Mouse (Mus musculus) stomach, embryonic 14.5 days (tissue): Measurements from ENCODE around the gene Dars. TPM values are rescaled to one million over a fixed set of nuclear protein-coding genes. Genes with fewer than 3 reads are reported as not detected.

Source experiments
- ATAC-seq: fragments of 200-750 bp; cut with Nextera tagmentation; 2 replicates; pipeline ENCODE4 v1.8.0; 2017; ENCODE audit warnings: low read depth, moderate TSS enrichment; ENCODE audit not compliant: insufficient number of reproducible peaks, insufficient read depth, low FRiP score
- H3K27ac ChIP-seq: fragments of 300-500 bp; sonication (generic); 2 replicates; pipeline ENCODE4 v1.5.1; 2014; ENCODE audit warnings: mild to moderate bottlenecking, low read length, moderate library complexity, mixed read lengths
- H3K27me3 ChIP-seq: fragments of 300-500 bp; sonication (generic); 2 replicates; pipeline ENCODE4 v1.6.1; 2014; ENCODE audit warnings: low read length, control low read depth, mixed read lengths; ENCODE audit not compliant: control insufficient read depth, insufficient read depth
- H3K36me3 ChIP-seq: fragments of 300-500 bp; sonication (generic); 2 replicates; pipeline ENCODE4 v1.6.1; 2014; ENCODE audit warnings: mild to moderate bottlenecking, control low read depth, low read length, moderate library complexity, mixed read lengths; ENCODE audit not compliant: control insufficient read depth, insufficient read depth
- H3K4me1 ChIP-seq: fragments of 300-500 bp; sonication (generic); 2 replicates; pipeline ENCODE4 v1.6.1; 2014; ENCODE audit warnings: low read length, control low read depth, mixed read lengths; ENCODE audit not compliant: control insufficient read depth, insufficient read depth
- H3K4me2 ChIP-seq: fragments of 300-500 bp; sonication (generic); replicated peaks from 2 replicates; pipeline ENCODE4 v1.6.1; 2014; ENCODE audit warnings: low read depth, low read length, control low read depth
- H3K4me3 ChIP-seq: fragments of 300-500 bp; sonication (generic); 2 replicates; pipeline ENCODE4 v1.5.1; 2014; ENCODE audit warnings: low read depth, low read length, control low read depth
- H3K9ac ChIP-seq: fragments of 300-500 bp; sonication (generic); replicated peaks from 2 replicates; pipeline ENCODE4 v1.6.1; 2014; ENCODE audit warnings: low read depth, mild to moderate bottlenecking, control low read depth, low read length, moderate library complexity, mixed read lengths
- H3K9me3 ChIP-seq: fragments of 300-500 bp; sonication (generic); 2 replicates; pipeline ENCODE4 v1.6.1; 2016; ENCODE audit warnings: low read depth, low read length, control low read depth; ENCODE audit not compliant: control insufficient read depth
- WGBS: fragments of 180-500 bp; shearing (Covaris S2); extraction: QIAGEN DNeasy Blood & Tissue Kit; methylation state at CpG from one replicate; pipeline ENCODE4 v1.1.7; 2014; 5-methylcytosine and 5-hydroxymethylcytosine counted together
- polyA plus RNA-seq: library from polyadenylated mRNA; unstranded; fragments of >200 nt; fragmentation: Nextera tagmentation; extraction: Ambion mirVana; gene quantifications from 2 replicates; pipeline ENCODE4 v1.2.1, GENCODE M21; 2014

Dars gene
- polyA plus RNA-seq, 1 experiment from 2014 or later, result 97.8 TPM

DNA sequence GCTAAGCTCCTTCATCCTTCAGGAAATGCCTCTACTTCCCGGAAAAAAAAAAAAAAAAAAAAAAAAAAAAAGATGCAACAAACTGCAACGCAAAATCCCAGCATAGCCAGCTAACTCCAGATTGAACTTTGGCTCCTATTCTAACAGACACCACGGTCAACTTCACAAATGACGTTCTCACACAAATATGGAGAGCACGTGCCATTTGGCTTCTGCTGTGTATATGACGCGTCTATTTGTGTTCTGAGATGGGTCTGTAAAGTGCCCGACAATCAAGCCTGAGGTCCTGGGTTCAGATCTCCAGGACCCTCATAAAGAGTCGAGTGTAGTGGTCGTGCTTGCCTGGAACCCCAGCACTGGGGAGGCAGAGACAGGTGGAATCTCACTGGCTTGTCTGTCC is 39.1 kb upstream of the Dars start:
- Histone ChIP-seq H3K36me3 (no peaks in the 10 kb centered on the region), H3K27ac (no peak overlapping the region), H3K4me3 (no peak overlapping the region), H3K27me3 (no peaks in the 10 kb centered on the region), H3K4me1 (no peaks in the 10 kb centered on the region), H3K9me3 (no peaks in the 10 kb centered on the region), H3K4me2 (no peak overlapping the region), H3K9ac (no peak overlapping the region)
- 87% methylated on average over 10 of the region's 10 CpGs for WGBS
- no peak for ATAC-seq

- H3K4me3 ChIP-seq, result no peak overlapping the region
- ATAC-seq, result no peak
- no peak overlapping the region for H3K9ac ChIP-seq
- H3K4me2 ChIP-seq, result no peak overlapping the region
- H3K4me1 ChIP-seq, result no peaks in the 10 kb centered on the region
- no peak overlapping the region for H3K27ac ChIP-seq
- no peaks in the 10 kb centered on the region for H3K9me3 ChIP-seq
- H3K36me3 ChIP-seq, result no peaks in the 10 kb centered on the region
- WGBS, result 78% methylated on average over 3 of the region's 3 CpGs
- no peaks in the 10 kb centered on the region for H3K27me3 ChIP-seq
These were observed 35.0 kb upstream of the Dars start for GRCm38 (mm10) chr1:128452210-128452609.

DNA sequence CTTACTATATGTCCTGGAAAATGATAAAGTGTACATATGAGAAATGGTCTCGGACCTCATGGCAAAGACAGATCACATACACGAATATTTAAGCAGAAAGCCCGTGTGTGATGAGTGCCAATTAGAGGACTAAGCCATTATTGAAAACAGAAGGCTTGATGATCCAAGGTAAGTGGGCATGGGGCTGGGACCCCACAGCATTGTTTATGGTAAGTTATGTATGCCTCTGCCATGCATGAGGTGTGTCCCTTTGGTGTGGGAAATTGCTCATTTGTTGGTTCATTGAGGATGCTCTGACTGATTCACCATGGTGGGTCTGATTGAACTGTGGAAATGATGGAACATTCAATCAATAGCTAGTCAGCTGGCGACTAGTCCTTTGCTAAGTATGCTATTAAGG is 34.0 kb upstream of the Dars start:
- ATAC-seq, result no peak
- no peak overlapping the region for H3K27ac ChIP-seq
- 82% methylated on average over 4 of the region's 4 CpGs for WGBS
- H3K27me3 ChIP-seq, result no peaks in the 10 kb centered on the region
- no peak overlapping the region for H3K4me2 ChIP-seq
- no peaks in the 10 kb centered on the region for H3K9me3 ChIP-seq
- no peaks in the 10 kb centered on the region for H3K4me1 ChIP-seq
- no peak overlapping the region for H3K4me3 ChIP-seq
- no peak overlapping the region for H3K9ac ChIP-seq
- no peaks in the 10 kb centered on the region for H3K36me3 ChIP-seq

- ATAC-seq, result no peak
- Histone ChIP-seq H3K9ac (no peak overlapping the region), H3K36me3 (no peaks in the 10 kb centered on the region), H3K27ac (no peak overlapping the region), H3K9me3 (no peaks in the 10 kb centered on the region), H3K4me1 (no peaks in the 10 kb centered on the region), H3K4me2 (no peak overlapping the region), H3K4me3 (no peak overlapping the region), H3K27me3 (no peaks in the 10 kb centered on the region)
- WGBS, result 81% methylated on average over 7 of the region's 7 CpGs
These were observed 30.2 kb upstream of the Dars start for GRCm38 (mm10) chr1:128447206-128447902.

GRCm38 (mm10) chr1:128443890-128444839 is 27.0 kb upstream of the Dars start:
- Histone ChIP-seq H3K36me3 (no peaks in the 10 kb centered on the region), H3K4me1 (no peaks in the 10 kb centered on the region), H3K9ac (no peak overlapping the region), H3K9me3 (no peaks in the 10 kb centered on the region), H3K4me3 (no peak overlapping the region), H3K4me2 (no peak overlapping the region), H3K27ac (no peak overlapping the region), H3K27me3 (no peaks in the 10 kb centered on the region)
- ATAC-seq, result no peak
- WGBS, result 44% methylated on average over 9 of the region's 9 CpGs

GRCm38 (mm10) chr1:128441129-128441473 is 23.9 kb upstream of the Dars start:
- Histone ChIP-seq H3K4me2 (no peak overlapping the region), H3K9ac (no peak overlapping the region), H3K27ac (no peak overlapping the region), H3K9me3 (no peaks in the 10 kb centered on the region), H3K36me3 (no peaks in the 10 kb centered on the region), H3K27me3 (no peaks in the 10 kb centered on the region), H3K4me3 (no peak overlapping the region), H3K4me1 (no peaks in the 10 kb centered on the region)
- WGBS, result 32% methylated on average over 5 of the region's 5 CpGs
- no peak for ATAC-seq

DNA sequence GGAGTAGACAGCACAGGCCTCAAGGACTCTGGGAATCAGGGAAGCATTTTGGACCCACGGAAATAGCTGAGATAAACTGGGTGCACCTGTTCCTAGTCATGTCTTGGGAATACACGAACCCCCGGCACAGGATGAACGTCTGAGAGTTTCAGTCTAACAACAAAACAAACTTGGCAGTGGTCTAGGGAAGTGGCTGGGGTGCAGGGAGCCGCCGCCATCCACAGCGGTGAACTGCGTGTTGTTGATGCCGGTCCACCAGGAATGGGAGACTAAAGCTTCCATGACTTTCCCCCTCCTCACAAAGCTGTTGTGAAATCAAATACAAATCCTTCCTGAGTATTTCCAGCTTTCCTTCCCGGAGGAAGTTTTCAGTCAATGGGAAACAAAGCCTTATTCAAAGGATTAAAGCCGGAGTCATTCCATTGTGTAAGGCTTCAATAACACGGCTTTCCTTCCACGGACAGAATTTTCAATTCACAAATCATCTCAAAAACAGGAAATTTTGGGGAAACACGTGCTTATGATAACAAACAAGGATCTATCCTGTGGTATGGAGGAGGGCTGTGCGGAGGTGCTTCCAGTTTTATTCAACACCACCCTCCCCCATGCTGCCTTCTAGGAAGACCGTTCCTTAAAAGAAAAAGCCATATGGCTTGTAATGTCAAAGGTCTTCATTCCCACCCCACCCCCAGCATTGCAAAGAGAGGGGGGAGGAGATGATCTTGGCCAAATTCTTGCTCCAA is 23.4 kb upstream of the Dars start:
- Histone ChIP-seq H3K36me3 (no peaks in the 10 kb centered on the region), H3K27me3 (no peaks in the 10 kb centered on the region), H3K4me2 (no peak overlapping the region), H3K27ac (no peak overlapping the region), H3K9ac (no peak overlapping the region), H3K9me3 (no peaks in the 10 kb centered on the region), H3K4me3 (no peak overlapping the region), H3K4me1 (no peaks in the 10 kb centered on the region)
- WGBS, result 54% methylated on average over 16 of the region's 16 CpGs
- no peak for ATAC-seq

GRCm38 (mm10) chr1:128439618-128440017 is 22.4 kb upstream of the Dars start:
- H3K9ac ChIP-seq, result no peak overlapping the region
- no peak overlapping the region for H3K4me3 ChIP-seq
- H3K4me1 ChIP-seq, result no peaks in the 10 kb centered on the region
- no peaks in the 10 kb centered on the region for H3K36me3 ChIP-seq
- no peak for ATAC-seq
- H3K27ac ChIP-seq, result no peak overlapping the region
- no peak overlapping the region for H3K4me2 ChIP-seq
- H3K9me3 ChIP-seq, result no peaks in the 10 kb centered on the region
- 90% methylated on average over 4 of the region's 4 CpGs for WGBS
- no peaks in the 10 kb centered on the region for H3K27me3 ChIP-seq
